Mouse (Mus musculus) ES-Bruce4 (cell line): Measurements from ENCODE around the gene Gse1. TPM values are rescaled to one million over a fixed set of nuclear protein-coding genes. Genes with fewer than 3 reads are reported as not detected.

ENCODE experiments used
- H3K27ac ChIP-seq: 2 replicates; pipeline ENCODE4 v1.5.1; 2012; ENCODE audit warnings: low read length, inconsistent platforms; ENCODE audit not compliant: insufficient read depth
- H3K27me3 ChIP-seq: 2 replicates; pipeline ENCODE4 v1.6.1; 2012; ENCODE audit warnings: mild to moderate bottlenecking, low read length, inconsistent platforms; ENCODE audit not compliant: control insufficient read depth, poor library complexity, insufficient read depth, severe bottlenecking
- H3K36me3 ChIP-seq: 2 replicates; pipeline ENCODE4 v1.6.1; 2012; ENCODE audit warnings: inconsistent platforms, mild to moderate bottlenecking, low read length, moderate library complexity; ENCODE audit not compliant: control insufficient read depth, poor library complexity, insufficient read depth, severe bottlenecking
- H3K4me1 ChIP-seq: one replicate; pipeline ENCODE4 v1.8.1; 2011; ENCODE audit warnings: low read length; ENCODE audit not compliant: control insufficient read depth, insufficient read depth
- H3K4me3 ChIP-seq: 2 replicates; pipeline ENCODE4 v1.5.1; 2011; ENCODE audit warnings: low read depth, mild to moderate bottlenecking, low read length
- H3K9ac ChIP-seq: 2 replicates; pipeline ENCODE4 v1.6.1; 2012; ENCODE audit warnings: low read depth, mild to moderate bottlenecking, inconsistent platforms; ENCODE audit not compliant: poor library complexity, severe bottlenecking
- H3K9me3 ChIP-seq: replicated peaks from 2 replicates; pipeline ENCODE4 v1.6.1; 2012; ENCODE audit warnings: mild to moderate bottlenecking, low read length, inconsistent platforms; ENCODE audit not compliant: control insufficient read depth, poor library complexity, insufficient read depth, severe bottlenecking
- CTCF ChIP-seq: IDR thresholded peaks from one replicate; pipeline ENCODE4 v1.8.1; 2011; ENCODE audit warnings: low read depth, low read length
- EP300 ChIP-seq: IDR thresholded peaks from 2 replicates; pipeline ENCODE4 v1.6.1; 2011; ENCODE audit warnings: low read depth, low read length; ENCODE audit not compliant: insufficient read depth
- POLR2A ChIP-seq: IDR thresholded peaks from one replicate; pipeline ENCODE4 v1.8.1; 2011; ENCODE audit warnings: low read length; ENCODE audit not compliant: insufficient read depth
- polyA plus RNA-seq: library from polyadenylated mRNA; stranded (reverse); fragments of >200 nt; gene quantifications from 2 replicates; pipeline ENCODE4 v1.2.4, GENCODE M21; 2011; ENCODE audit warnings: low read depth; ENCODE audit not compliant: missing spikeins, insufficient read depth, insufficient read length

Gse1 gene
- polyA plus RNA-seq, 1 experiment, result 31.8 TPM

- no peak overlapping the region for H3K27ac ChIP-seq
- H3K27me3 ChIP-seq, result no peaks in the 10 kb centered on the region
- no peaks in the 10 kb centered on the region for H3K4me1 ChIP-seq
Observed at GRCm38 (mm10) chr8:120317118-120317824, 89.0 kb downstream of the Gse1 start.

GRCm38 (mm10) chr8:120318476-120318991 is 90.3 kb downstream of the Gse1 start:
- H3K27me3 ChIP-seq, result no peaks in the 10 kb centered on the region
- no peak overlapping the region for H3K9ac ChIP-seq
- TF ChIP-seq POLR2A (no peak), CTCF (no peak), EP300 (no peak)
- no peaks in the 10 kb centered on the region for H3K36me3 ChIP-seq
- peaks cover 3% of the 10 kb centered on the region for H3K4me1 ChIP-seq
- no peak overlapping the region for H3K27ac ChIP-seq
- no peak overlapping the region for H3K4me3 ChIP-seq
- no peaks in the 10 kb centered on the region for H3K9me3 ChIP-seq

More at GRCm38 (mm10) chr8:120317118-120317824, 89.0 kb downstream of the Gse1 start:
- Histone ChIP-seq H3K4me3 (no peak overlapping the region), H3K36me3 (no peaks in the 10 kb centered on the region), H3K9me3 (no peaks in the 10 kb centered on the region), H3K9ac (no peak overlapping the region)
- TF ChIP-seq CTCF (no peak), POLR2A (no peak), EP300 (no peak)

GRCm38 (mm10) chr8:120319449-120319848 is 91.2 kb downstream of the Gse1 start:
- H3K4me3 ChIP-seq, result peak overlapping the region; percentile 33
- no peaks in the 10 kb centered on the region for H3K36me3 ChIP-seq
- H3K9me3 ChIP-seq, result no peaks in the 10 kb centered on the region
- TF ChIP-seq CTCF (peak; percentile 100), EP300 (no peak)
- H3K4me1 ChIP-seq, result peaks cover 3% of the 10 kb centered on the region
- H3K27ac ChIP-seq, result no peak overlapping the region
- H3K27me3 ChIP-seq, result no peaks in the 10 kb centered on the region
- no peak overlapping the region for H3K9ac ChIP-seq

GRCm38 (mm10) chr8:120320146-120320545 is 91.9 kb downstream of the Gse1 start:
- no peak overlapping the region for H3K27ac ChIP-seq
- no peaks in the 10 kb centered on the region for H3K27me3 ChIP-seq
- no peak overlapping the region for H3K9ac ChIP-seq
- H3K9me3 ChIP-seq, result no peaks in the 10 kb centered on the region
- peaks cover 3% of the 10 kb centered on the region for H3K4me1 ChIP-seq
- H3K36me3 ChIP-seq, result no peaks in the 10 kb centered on the region
- TF ChIP-seq CTCF (no peak), EP300 (no peak), POLR2A (no peak)
- H3K4me3 ChIP-seq, result peak overlapping the region; percentile 33; the same call in 1 of the 2 replicates

- TF ChIP-seq POLR2A (no peak), CTCF (peak; percentile 89), EP300 (0 out of 2 replicates have a peak, but pooled peaks have one; percentile 11)
- no peak overlapping the region for H3K4me3 ChIP-seq
- H3K27ac ChIP-seq, result no peak overlapping the region
- no peak overlapping the region for H3K9ac ChIP-seq
- no peaks in the 10 kb centered on the region for H3K9me3 ChIP-seq
- no peaks in the 10 kb centered on the region for H3K36me3 ChIP-seq
- H3K4me1 ChIP-seq, result peaks cover 3% of the 10 kb centered on the region
- H3K27me3 ChIP-seq, result no peaks in the 10 kb centered on the region
Observed at GRCm38 (mm10) chr8:120321724-120322123, 93.5 kb downstream of the Gse1 start.

- TF ChIP-seq POLR2A (no peak), EP300 (no peak)
- H3K4me1 ChIP-seq, result peaks cover 5% of the 10 kb centered on the region
- no peak overlapping the region for H3K4me3 ChIP-seq
Observed at GRCm38 (mm10) chr8:120322956-120323448, 94.7 kb downstream of the Gse1 start.

More at GRCm38 (mm10) chr8:120322956-120323448, 94.7 kb downstream of the Gse1 start:
- H3K27ac ChIP-seq, result no peak overlapping the region
- no peaks in the 10 kb centered on the region for H3K27me3 ChIP-seq
- H3K9ac ChIP-seq, result no peak overlapping the region
- H3K9me3 ChIP-seq, result no peaks in the 10 kb centered on the region
- H3K36me3 ChIP-seq, result no peaks in the 10 kb centered on the region
